Comparison of ENCODE assay signal across 30 mouse cellular contexts in genomic region chr1:139514556-139514955, GRCm38 (mm10). TPM values are rescaled to one million over a fixed set of nuclear protein-coding genes. Genes with fewer than 3 reads are reported as not detected.
A peak's percentile ranks its signal among the peaks of the same experiment; 100 is the strongest.
DNase-seq lines count a peak whose midpoint lies in the region; ATAC-seq and TF ChIP-seq lines count a peak whose summit lies in the region.
"Had no signal": no experiment of that assay in that cellular context is flagged by ENCODE, and none has a peak within 500 bp of the region (broad histone marks: within the 10 kb centered on the region; RNA-seq: fewer than 3 reads in every experiment).

No protein-coding gene starts in this region.

- no peaks in the 10 kb centered on the region for H3K4me1 ChIP-seq in kidney, adult 2 months (ENCODE audit: control insufficient read depth, insufficient read depth, low read length)
- H3K4me1 ChIP-seq: embryonic facial prominence, embryonic 13.5 days; embryonic facial prominence, embryonic 15.5 days; forebrain, embryonic 10.5 days; forebrain, embryonic 12.5 days had no signal

- DNase-seq in kidney, adult 2 months: peak; percentile 14
- no peak for DNase-seq in kidney, adult 18-20 months
- DNase-seq in ES-CJ7 (ENCODE audit: low read depth, low spot score) (peak; percentile 54), ZHBTc4 (ENCODE audit: low read depth, low spot score) (peak; percentile 25)
- DNase-seq in ovary, postnatal 14 days (ENCODE audit: low spot score): no peak
- DNase-seq: adrenal gland, adult 2 months; adrenal gland, postnatal 10 days; adrenal gland, postnatal 25 days; B cell, adult 2 months; cerebellum, adult 11 months; cerebellum, adult 18-20 months; cerebellum, adult 8-10 months; cerebellum, adult 9-11 months; cerebellum, postnatal 14 days; cerebellum, postnatal 36 days; embryo, embryonic 11 days had no signal

- no peak overlapping the region for H3K4me3 ChIP-seq in kidney, adult 2 months (ENCODE audit: insufficient read depth, low read depth, low read length)
- H3K4me3 ChIP-seq: embryonic facial prominence, embryonic 13.5 days; embryonic facial prominence, embryonic 15.5 days; erythroblast, embryonic 14.5 days; forebrain, embryonic 10.5 days; forebrain, embryonic 12.5 days had no signal

- no peak for ATAC-seq in activated CD4-positive, CD25-positive, alpha-beta regulatory T cell, adult 4 months
- ATAC-seq: CD4-positive, CD25-positive, alpha-beta regulatory T cell, adult 4 months; forebrain, embryonic 14.5 days; forebrain, embryonic 16.5 days; Patski had no signal

- no peaks in the 10 kb centered on the region for H3K36me3 ChIP-seq in kidney, adult 2 months (ENCODE audit: control insufficient read depth, insufficient read depth, low read length)
- H3K36me3 ChIP-seq: embryonic facial prominence, embryonic 13.5 days; embryonic facial prominence, embryonic 15.5 days; forebrain, embryonic 10.5 days; forebrain, embryonic 12.5 days had no signal

- H3K27me3 ChIP-seq in kidney, adult 2 months (replicated peaks; ENCODE audit: control insufficient read depth, insufficient read depth, low read length): no peaks in the 10 kb centered on the region
- H3K27me3 ChIP-seq: CH12.LX; embryonic facial prominence, embryonic 13.5 days; embryonic facial prominence, embryonic 15.5 days; forebrain, embryonic 12.5 days had no signal

- WGBS in kidney, adult 2 months: 84% methylated on average over 12 of the region's 12 CpGs

- no peak for TF ChIP-seq POLR2A in kidney, adult 2 months (IDR thresholded peaks at IDR 0.05; ENCODE audit: low read depth, low read length)

- no peak overlapping the region for H3K27ac ChIP-seq in kidney, adult 2 months (ENCODE audit: insufficient read depth, low read depth, low read length)
- H3K27ac ChIP-seq: embryonic facial prominence, embryonic 13.5 days; embryonic facial prominence, embryonic 15.5 days; forebrain, embryonic 10.5 days; forebrain, embryonic 12.5 days had no signal

- TF ChIP-seq CTCF in kidney, adult 2 months (conservative IDR thresholded peaks at IDR 0.05; ENCODE audit: insufficient read depth, insufficient read length, low read depth, low read length): no peak

RNA-seq across cellular contexts. Expression of gene F13b, which starts 13.1 kb away (rescaled TPM):
- polyA plus RNA-seq in kidney, adult 2 months (2012; rRNA removed): 34.4 and 49.6 TPM in 2 replicates
- polyA plus RNA-seq in activated CD4-positive, CD25-positive, alpha-beta regulatory T cell, adult 4 months (2017; shearing (Covaris generic)): not detected
- polyA plus RNA-seq: brain, embryonic 14.5 days; CD4-positive, CD25-positive, alpha-beta regulatory T cell, adult 4 months; embryonic facial prominence, embryonic 11.5 days; embryonic facial prominence, embryonic 13.5 days; embryonic facial prominence, embryonic 15.5 days; erythroblast, embryonic 14.5 days; forebrain, embryonic 10.5 days; forebrain, embryonic 12.5 days; forebrain, embryonic 14.5 days; forebrain, embryonic 16.5 days; frontal cortex, adult 2 months; Patski had no signal

RNA-seq across cellular contexts. Expression of gene Cfhr1, which starts 45.5 kb away (rescaled TPM):
- polyA plus RNA-seq in kidney, adult 2 months (2012; rRNA removed): not detected in 2 replicates
- not detected for polyA plus RNA-seq in activated CD4-positive, CD25-positive, alpha-beta regulatory T cell, adult 4 months (2017; shearing (Covaris generic))
- polyA plus RNA-seq: adrenal gland, adult 2 months; CD4-positive, CD25-positive, alpha-beta regulatory T cell, adult 4 months; embryonic facial prominence, embryonic 11.5 days; embryonic facial prominence, embryonic 13.5 days; embryonic facial prominence, embryonic 15.5 days; erythroblast, embryonic 14.5 days; forebrain, embryonic 10.5 days; forebrain, embryonic 12.5 days; forebrain, embryonic 14.5 days; forebrain, embryonic 16.5 days; frontal cortex, adult 2 months; Patski had no signal

RNA-seq across cellular contexts. Expression of gene Aspm, which starts 60.0 kb away (rescaled TPM):
- polyA plus RNA-seq in kidney, adult 2 months (2012; rRNA removed): 0.03 and 0.23 TPM in 2 replicates
- polyA plus RNA-seq in activated CD4-positive, CD25-positive, alpha-beta regulatory T cell, adult 4 months (2017; shearing (Covaris generic)): 1 to 10 TPM; 2.9 to 4.2 TPM

Comparison
In these comparisons a context has a peak if more than half of its experiments do, and no peak if none do; other contexts are left out.
1. DNase-seq: peak in kidney, adult 2 months (single experiment), ES-CJ7 (single experiment) and ZHBTc4 (single experiment); none in kidney, adult 18-20 months (single experiment) and ovary, postnatal 14 days (single experiment).
2. RNA of gene F13b, which starts 13.1 kb away (polyA plus RNA-seq): 34.4 to 49.6 TPM in kidney, adult 2 months; not detected in activated CD4-positive, CD25-positive, alpha-beta regulatory T cell, adult 4 months; every median in the first group is over 10 times any median in the second.